32 mouse cellular contexts compared by ENCODE assay signal in the genomic region with DNA sequence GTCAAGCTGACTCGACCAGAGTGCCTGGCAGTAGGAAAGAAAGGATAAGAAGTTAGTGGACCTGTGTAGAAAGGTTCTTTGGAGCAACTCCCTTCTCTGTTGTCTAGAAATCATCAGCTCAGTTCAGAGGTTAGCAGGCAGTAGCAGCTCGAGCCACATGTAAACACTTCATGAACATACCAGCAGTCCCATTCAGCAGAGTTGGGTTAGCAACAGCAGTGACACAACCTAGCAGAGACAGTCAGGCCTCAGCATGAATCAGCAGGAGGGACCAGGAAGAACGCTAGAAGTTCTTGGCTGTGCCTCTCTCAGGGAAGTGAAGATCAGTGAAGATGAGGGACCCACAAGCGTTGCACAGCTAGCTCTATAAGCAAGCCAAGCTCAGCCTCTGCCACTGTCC. TPM values are rescaled to one million over a fixed set of nuclear protein-coding genes. Genes with fewer than 3 reads are reported as not detected.
DNase-seq lines count a peak whose midpoint lies in the region; TF ChIP-seq lines count a peak whose summit lies in the region.
"Had no signal": no experiment of that assay in that cellular context is flagged by ENCODE, and none has a peak within 500 bp of the region (broad histone marks: within the 10 kb centered on the region; RNA-seq: fewer than 3 reads in every experiment).

No protein-coding gene starts in this region.

- WGBS in macrophage (ENCODE audit: missing documents), result 59% methylated on average over 4 of the region's 4 CpGs

- H3K79me2 ChIP-seq in macrophage (ENCODE audit: inconsistent target), result peaks cover 11% of the 10 kb centered on the region

- H3K27me3 ChIP-seq in testis, adult 2 months (ENCODE audit: control insufficient read depth, insufficient read depth, low read length), result no peaks in the 10 kb centered on the region
- H3K27me3 ChIP-seq: CH12.LX; forebrain, embryonic 13.5 days; hindbrain, embryonic 13.5 days; intestine, embryonic 15.5 days had no signal

- H3K4me1 ChIP-seq in testis, adult 2 months (ENCODE audit: control insufficient read depth, insufficient read depth, low read length), result peaks cover 1% of the 10 kb centered on the region

- TF ChIP-seq POLR2A in testis, adult 2 months (IDR thresholded peaks at IDR 0.05; ENCODE audit: control insufficient read depth, low read depth, low read length), result no peak

- H3K27ac ChIP-seq in testis, adult 2 months (ENCODE audit: control insufficient read depth, insufficient read depth, low read depth, low read length), result no peak overlapping the region
- H3K27ac ChIP-seq in macrophage, result peak overlapping the region; percentile 68
- H3K27ac ChIP-seq: forebrain, embryonic 10.5 days; forebrain, embryonic 13.5 days; gastrocnemius, adult 2 months; heart, adult 2 months; hindbrain, embryonic 10.5 days; hindbrain, embryonic 13.5 days; intestine, embryonic 15.5 days had no signal

- H3K36me3 ChIP-seq in testis, adult 2 months (ENCODE audit: control insufficient read depth, insufficient read depth, low read length), result peaks cover under 1% of the 10 kb centered on the region; the same call in 1 of the 2 replicates
- H3K36me3 ChIP-seq in macrophage (ENCODE audit: inconsistent target), result no peaks in the 10 kb centered on the region
- H3K36me3 ChIP-seq: hindbrain, embryonic 10.5 days; hindbrain, embryonic 13.5 days; intestine, embryonic 15.5 days had no signal

- peak; percentile 76 for DNase-seq in heart, adult 11 months
- no peak for DNase-seq in heart, adult 18-20 months
- no peak for DNase-seq in testis, postnatal 14 days (ENCODE audit: low spot score)
- no peak for DNase-seq in left cerebral cortex, adult 11 months (ENCODE audit: low spot score)
- DNase-seq: adrenal gland, postnatal 10 days; adrenal gland, postnatal 36 days; B cell, adult 2 months; cerebellum, adult 18-20 months; cerebellum, adult 9-10 months; cerebellum, postnatal 14 days; gastrocnemius, adult 2 months; gastrocnemius, postnatal 14 days; heart, adult 2 months; heart, postnatal 10 days; heart, postnatal 36 days; kidney, adult 11 months had no signal

- H3K4me3 ChIP-seq in testis, adult 2 months (ENCODE audit: control insufficient read depth, low read depth, low read length), result peak overlapping the region; percentile 33; the same call in 1 of the 2 replicates
- no peak overlapping the region for H3K4me3 ChIP-seq in macrophage (ENCODE audit: inconsistent target)
- H3K4me3 ChIP-seq: forebrain, embryonic 10.5 days; forebrain, embryonic 13.5 days; gastrocnemius, adult 2 months; heart, adult 2 months; hindbrain, embryonic 10.5 days; hindbrain, embryonic 13.5 days; intestine, embryonic 15.5 days had no signal

- TF ChIP-seq CTCF in testis, adult 2 months (IDR thresholded peaks at IDR 0.05; ENCODE audit: control insufficient read depth, insufficient read depth, insufficient replicate concordance, low read depth, low read length), result no peak

RNA-seq across cellular contexts. Expression of gene Ccdc117, which starts 3.5 kb away (rescaled TPM):
- total RNA-seq in heart, adult 18-20 months (2021), result 10 to 100 TPM; 32.0 to 35.2 TPM
- polyA plus RNA-seq in testis, adult 2 months (2012; rRNA removed), result 25.2 and 37.6 TPM in 2 replicates
- total RNA-seq in macrophage (2018; cell fraction: chromatin; rRNA removed), result 10 to 100 TPM in 9 of 26 experiments, 1 to 10 TPM in 17; 1.7 to 17.9 (median 7.0) TPM
- total RNA-seq in macrophage (2018; cell fraction: cytosol; rRNA removed), result 10 to 100 TPM in 18 of 26 experiments, 1 to 10 TPM in 8; 5.1 to 20.5 (median 14.4) TPM
- 10 to 100 TPM in 11 of 26 experiments, 1 to 10 TPM in 15; 3.2 to 25.1 (median 8.5) TPM for total RNA-seq in macrophage (2018; cell fraction: nucleus; rRNA removed)
- polyA plus RNA-seq in macrophage (2018), result 9.4 to 16.8 TPM (median 15.8 TPM) in 3 replicates

RNA-seq across cellular contexts. Expression of gene Ankrd36, which starts 24.0 kb away (rescaled TPM):
- not detected for total RNA-seq in heart, adult 18-20 months (2021)
- 250 and 260 TPM in 2 replicates for polyA plus RNA-seq in testis, adult 2 months (2012; rRNA removed)
- total RNA-seq in macrophage (2018; cell fraction: chromatin; rRNA removed), result not detected
- not detected for total RNA-seq in macrophage (2018; cell fraction: cytosol; rRNA removed)
- total RNA-seq in macrophage (2018; cell fraction: nucleus; rRNA removed), result not detected
- polyA plus RNA-seq in macrophage (2018), result not detected in 3 replicates
- total RNA-seq: adrenal gland, postnatal 10 days; adrenal gland, postnatal 36 days; CH12.LX; gastrocnemius, adult 2 months; gastrocnemius, postnatal 14 days; gastrocnemius, postnatal 4 days; heart, adult 2 months; heart, postnatal 10 days; heart, postnatal 36 days had no signal
- polyA plus RNA-seq: activated CD4-positive, CD25-positive, alpha-beta regulatory T cell, adult 4 months; brain, embryonic 14.5 days; embryonic facial prominence, embryonic 11.5 days; embryonic facial prominence, embryonic 14.5 days; forebrain, embryonic 10.5 days; forebrain, embryonic 13.5 days; forebrain, embryonic 16.5 days; heart, embryonic 14.5 days; hindbrain, embryonic 10.5 days; hindbrain, embryonic 13.5 days; hindbrain, embryonic 16.5 days had no signal

RNA-seq across cellular contexts. Expression of gene Xbp1, which starts 25.0 kb away (rescaled TPM):
- total RNA-seq in heart, adult 18-20 months (2021), result 10 to 100 TPM; 68.6 to 69.9 TPM
- 9.0 and 9.2 TPM in 2 replicates for polyA plus RNA-seq in testis, adult 2 months (2012; rRNA removed)
- total RNA-seq in macrophage (2018; cell fraction: chromatin; rRNA removed), result 100 to 1,000 TPM in 16 of 26 experiments, 10 to 100 TPM in 10; 55.6 to 150 (median 114) TPM
- 100 to 1,000 TPM in 21 of 26 experiments, 10 to 100 TPM in 5; 85.9 to 123 (median 106) TPM for total RNA-seq in macrophage (2018; cell fraction: cytosol; rRNA removed)
- 100 to 1,000 TPM in 17 of 26 experiments, 10 to 100 TPM in 9; 68.4 to 166 (median 118) TPM for total RNA-seq in macrophage (2018; cell fraction: nucleus; rRNA removed)
- 86.5 to 117 TPM (median 108 TPM) in 3 replicates for polyA plus RNA-seq in macrophage (2018)

Comparison
In these comparisons a context has a peak if more than half of its experiments do, and no peak if none do; other contexts are left out.
1. RNA of gene Ankrd36, which starts 24.0 kb away (polyA plus RNA-seq): 250 to 260 TPM in testis, adult 2 months; not detected in macrophage; every median in the first group is over 100 times any median in the second.